Mouse (Mus musculus) v-Abl transformed pro-B cells (cell line): Measurements from ENCODE around the gene Olfr1198.

Experiments
- in situ Hi-C, 2 experiments: fragments of 400-800 bp; cut with MboI; formaldehyde crosslinking; loops; one replicate each; pipeline ENCODE4 v1.15.1; 2025; ENCODE audit not compliant: unreplicated experiment in 2 of 2

Gene Olfr1198

DNA sequence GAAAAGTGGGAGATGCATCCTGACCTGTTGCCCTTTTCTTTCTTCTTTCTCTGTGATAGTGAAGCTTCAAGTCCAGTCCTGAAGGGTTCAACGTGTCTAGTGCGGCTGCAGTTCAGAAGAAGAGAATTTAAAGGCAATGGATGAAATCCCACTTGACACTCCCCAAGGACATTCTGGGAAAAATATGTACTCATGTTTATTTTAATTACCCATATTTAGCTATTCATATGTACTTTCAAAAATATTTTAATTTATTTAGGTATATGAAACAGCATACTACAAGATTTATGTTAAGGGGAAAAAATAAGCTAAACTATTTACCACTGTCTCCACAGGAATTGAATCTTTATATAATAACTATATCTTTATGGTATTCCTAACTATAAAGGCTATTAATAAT lies at the start of gene Olfr1198:
Olfr1198 (minus strand) TSS at position 101 of the 400 bp plus-strand sequence.
- in situ Hi-C loops, result no loop called here

DNA sequence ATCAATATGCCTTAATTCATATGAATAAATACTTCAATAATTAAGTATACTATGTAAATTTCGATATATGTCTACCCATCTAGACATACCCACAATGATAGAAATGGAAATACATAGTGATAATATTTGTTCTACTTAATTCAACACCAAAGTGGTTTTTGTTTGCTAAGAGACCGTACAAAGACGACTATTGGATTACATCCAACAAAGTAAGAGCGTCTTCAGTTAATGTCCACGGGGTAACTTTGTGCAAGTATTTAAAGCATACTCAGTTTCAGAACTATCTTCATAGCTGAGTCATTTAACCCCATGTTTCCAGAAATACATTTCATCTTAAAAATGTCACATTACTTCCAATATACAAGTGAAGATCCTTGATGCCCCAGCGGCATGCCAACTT lies 41.6 kb upstream of the Olfr1198 start, which contains the start of gene Olfr1201:
Olfr1201 (plus strand) TSS at position 301 of the 400 bp plus-strand sequence.
- in situ Hi-C loops, result no loop called here

- in situ Hi-C loops, result no loop called here
These were observed 19.2 kb upstream of the Olfr1198 start, which contains the start of gene Olfr1200 for GRCm38 (mm10) chr2:88770388-88770787. Gene Olfr1200, minus strand, starts transcription at chr2:88770488.

- in situ Hi-C loops, result no loop called here
These were observed 9.2 kb upstream of the Olfr1198 start, which contains the start of gene Olfr1199 for GRCm38 (mm10) chr2:88760369-88760768. Gene Olfr1199, minus strand, starts transcription at chr2:88760469.

DNA sequence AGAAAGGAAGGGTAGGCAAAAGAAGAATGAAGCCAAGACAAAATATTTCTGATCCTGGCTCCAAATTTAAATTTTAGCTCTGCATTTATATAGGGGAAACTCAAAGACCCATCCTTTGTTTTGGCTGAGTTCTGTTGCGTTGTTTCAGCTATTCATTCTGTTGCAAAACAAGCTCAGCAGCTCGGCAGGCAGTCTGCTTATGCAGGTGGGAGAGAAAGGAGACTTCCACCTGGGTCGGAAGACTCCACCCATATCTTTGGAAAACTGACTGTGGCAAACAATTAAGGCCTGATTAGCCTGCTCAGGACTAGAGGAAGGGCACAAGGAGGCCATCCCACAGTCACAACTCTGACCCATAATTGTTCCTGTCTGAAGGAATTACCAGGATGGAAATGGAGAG lies 7.8 kb downstream of the Olfr1198 start:
- in situ Hi-C loops, result no loop called here

GRCm38 (mm10) chr2:88732266-88732665 lies 18.9 kb downstream of the Olfr1198 start, which contains the start of gene Olfr1197:
Gene Olfr1197, minus strand, starts transcription at chr2:88732366.
- in situ Hi-C loops, result no loop called here

DNA sequence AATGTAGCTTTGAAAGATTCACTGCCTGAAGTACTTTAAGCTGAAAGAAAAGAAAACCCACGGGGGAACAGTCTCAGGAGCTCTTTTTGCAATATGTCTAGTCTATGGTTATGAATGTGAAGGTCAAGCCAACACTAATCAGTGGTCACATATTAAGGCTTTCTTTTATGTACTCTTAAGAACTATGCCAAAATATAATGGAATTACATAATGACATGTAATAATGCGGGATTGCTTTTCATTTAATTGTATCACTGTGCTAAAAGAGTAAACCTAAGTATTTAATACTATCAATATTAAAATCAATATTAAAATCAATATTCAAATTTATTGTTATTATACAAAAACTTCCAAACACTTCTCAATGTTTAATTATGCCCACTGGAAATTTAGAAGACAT lies 46.7 kb downstream of the Olfr1198 start, which contains the start of gene Olfr1196:
Olfr1196 (minus strand) TSS at position 101 of the 400 bp plus-strand sequence.
- in situ Hi-C loops, result no loop called here
